Mouse (Mus musculus) CH12.LX (cell line): ENCODE results near the gene Lta. TPM values are rescaled to one million over a fixed set of nuclear protein-coding genes. Genes with fewer than 3 reads are reported as not detected.

ENCODE experiments used
- DNase-seq: peaks from one replicate; pipeline ENCODE4 v3.0.0-alpha.2; 2013; ENCODE audit errors: extremely low read depth
- H3K27ac ChIP-seq: 2 replicates; pipeline ENCODE4 v1.5.1; 2012; ENCODE audit warnings: low read depth, mild to moderate bottlenecking, control low read depth, moderate library complexity; ENCODE audit not compliant: insufficient read depth
- H3K27me3 ChIP-seq: replicated peaks from 2 replicates; pipeline ENCODE3; 2012; ENCODE audit warnings: inconsistent platforms
- H3K36me3 ChIP-seq, 2 experiments: replicated peaks in 1 of 2; 2 replicates each; pipeline versions ENCODE3 to v1.6.1; 2012; ENCODE audit warnings: inconsistent platforms in 1 of 2, low read length in 1 of 2, mild to moderate bottlenecking in 1 of 2, mixed read lengths in 1 of 2, moderate library complexity in 1 of 2; ENCODE audit not compliant: control insufficient read depth in 1 of 2, insufficient read depth in 1 of 2
- H3K4me1 ChIP-seq, 2 experiments: 2 replicates each; pipeline ENCODE4 v1.6.1; 2012; ENCODE audit warnings: inconsistent platforms in 1 of 2, moderate library complexity in 1 of 2; ENCODE audit not compliant: insufficient read depth in 2 of 2, control insufficient read depth in 1 of 2
- H3K4me2 ChIP-seq: 2 replicates; pipeline ENCODE4 v1.6.1; 2012; ENCODE audit warnings: low read depth, mild to moderate bottlenecking, control low read depth; ENCODE audit not compliant: poor library complexity, insufficient read depth, severe bottlenecking
- H3K4me3 ChIP-seq, 3 experiments: fragments of 150-350 bp in 1 of 3; sonication (generic) in 1 of 3; replicated peaks in 1 of 3; 2 replicates each; pipeline versions ENCODE3 to v1.5.1; 2011 to 2012; ENCODE audit warnings: low read depth in 2 of 3, low read length in 2 of 3, mild to moderate bottlenecking in 2 of 3, moderate library complexity in 2 of 3, control low read depth in 1 of 3, improper control_type of control experiment in 1 of 3, inconsistent platforms in 1 of 3, mixed read lengths in 1 of 3; ENCODE audit not compliant: poor library complexity in 1 of 3
- H3K79me2 ChIP-seq: replicated peaks from 2 replicates; pipeline ENCODE4 v1.6.1; 2012; ENCODE audit warnings: mild to moderate bottlenecking, moderate library complexity; ENCODE audit not compliant: control insufficient read depth, poor library complexity, insufficient read depth, severe bottlenecking; ENCODE audit errors: extremely low read depth
- H3K9ac ChIP-seq: 2 replicates; pipeline ENCODE4 v1.6.1; 2012; ENCODE audit warnings: low read depth, mild to moderate bottlenecking, control low read depth, moderate library complexity; ENCODE audit not compliant: insufficient read depth
- H3K9me3 ChIP-seq: replicated peaks from 2 replicates; pipeline ENCODE3; 2012; ENCODE audit warnings: low read length, inconsistent platforms, mixed read lengths
- BHLHE40 ChIP-seq: IDR thresholded peaks from 2 replicates; pipeline ENCODE4 v1.6.1; 2011; ENCODE audit warnings: mild to moderate bottlenecking, low read depth, low read length, improper control_type of control experiment
- CHD2 ChIP-seq: IDR thresholded peaks from 2 replicates; pipeline ENCODE4 v1.6.1; 2011; ENCODE audit warnings: low read length, improper control_type of control experiment
- CTCF ChIP-seq, 2 experiments: IDR thresholded peaks in 1 of 2; conservative IDR thresholded peaks in 1 of 2; 2 replicates each; pipeline ENCODE4 v1.5.1; 2011 to 2012; ENCODE audit warnings: low read depth in 2 of 2, low read length in 2 of 2, improper control_type of control experiment in 1 of 2, inconsistent platforms in 1 of 2, mild to moderate bottlenecking in 1 of 2, moderate library complexity in 1 of 2
- ELF1 ChIP-seq: IDR thresholded peaks from 2 replicates; pipeline ENCODE4 v1.6.1; 2014; ENCODE audit warnings: low read depth, mild to moderate bottlenecking, inconsistent platforms, low read length, improper control_type of control experiment
- ETS1 ChIP-seq: conservative IDR thresholded peaks from 2 replicates; pipeline ENCODE4 v1.6.1; 2012; ENCODE audit warnings: low read depth, mild to moderate bottlenecking, inconsistent platforms, low read length, improper control_type of control experiment, moderate library complexity
- GABPA ChIP-seq: IDR thresholded peaks from 2 replicates; pipeline ENCODE4 v1.6.1; 2012; ENCODE audit warnings: low read depth, low read length, improper control_type of control experiment, inconsistent platforms; ENCODE audit not compliant: insufficient replicate concordance
- JUND ChIP-seq: conservative IDR thresholded peaks from 2 replicates; pipeline ENCODE4 v1.6.1; 2011; ENCODE audit warnings: low read depth, low read length, improper control_type of control experiment
- KAT2A ChIP-seq: IDR thresholded peaks from 2 replicates; pipeline ENCODE4 v1.6.1; 2012; ENCODE audit warnings: low read length, improper control_type of control experiment, inconsistent platforms; ENCODE audit not compliant: insufficient replicate concordance
- MAFK ChIP-seq: IDR thresholded peaks from 2 replicates; pipeline ENCODE4 v1.6.1; 2011; ENCODE audit warnings: low read length, improper control_type of control experiment; ENCODE audit not compliant: insufficient replicate concordance
- MAX ChIP-seq: IDR thresholded peaks from 2 replicates; pipeline ENCODE4 v1.6.1; 2011; ENCODE audit warnings: low read length, improper control_type of control experiment
- MEF2A ChIP-seq: IDR thresholded peaks from 2 replicates; pipeline ENCODE4 v1.6.1; 2014; ENCODE audit warnings: low read depth, mild to moderate bottlenecking, inconsistent platforms, low read length, improper control_type of control experiment, borderline replicate concordance
- MXI1 ChIP-seq: IDR thresholded peaks from 2 replicates; pipeline ENCODE4 v1.6.1; 2011; ENCODE audit warnings: mild to moderate bottlenecking, low read depth, low read length, improper control_type of control experiment
- MYC ChIP-seq: IDR thresholded peaks from 2 replicates; pipeline ENCODE4 v1.6.1; 2011; ENCODE audit warnings: low read depth, mild to moderate bottlenecking, improper control_type of control experiment, low read length
- NELFE ChIP-seq: IDR thresholded peaks from 2 replicates; pipeline ENCODE4 v1.6.1; 2011; ENCODE audit warnings: low read depth, low read length, improper control_type of control experiment
- POLR2A ChIP-seq: IDR thresholded peaks from 2 replicates; pipeline ENCODE4 v1.6.1; 2011; ENCODE audit warnings: low read depth, mild to moderate bottlenecking, improper control_type of control experiment, low read length
- POLR2AphosphoS2 ChIP-seq: IDR thresholded peaks from 2 replicates; pipeline ENCODE4 v1.6.1; 2011; ENCODE audit warnings: low read depth, low read length, improper control_type of control experiment
- RAD21 ChIP-seq: IDR thresholded peaks from 2 replicates; pipeline ENCODE4 v1.6.1; 2011; ENCODE audit warnings: low read depth, mild to moderate bottlenecking, low read length, improper control_type of control experiment, moderate library complexity
- SIN3A ChIP-seq: IDR thresholded peaks from 2 replicates; pipeline ENCODE4 v1.6.1; 2012; ENCODE audit warnings: low read length, improper control_type of control experiment, inconsistent platforms
- SMC3 ChIP-seq: IDR thresholded peaks from 2 replicates; pipeline ENCODE4 v1.6.1; 2011; ENCODE audit warnings: low read depth, low read length, improper control_type of control experiment
- UBTF ChIP-seq: IDR thresholded peaks from 2 replicates; pipeline ENCODE4 v1.6.1; 2012; ENCODE audit warnings: low read depth, mild to moderate bottlenecking, inconsistent platforms, low read length, improper control_type of control experiment, moderate library complexity
- ZKSCAN1 ChIP-seq: IDR thresholded peaks from 2 replicates; pipeline ENCODE4 v1.6.1; 2012; ENCODE audit warnings: low read depth, inconsistent platforms, low read length, improper control_type of control experiment, borderline replicate concordance
- ZMIZ1 ChIP-seq: IDR thresholded peaks from 2 replicates; pipeline ENCODE4 v1.6.1; 2012; ENCODE audit warnings: low read depth, mild to moderate bottlenecking, inconsistent platforms, low read length, improper control_type of control experiment
- ZNF384 ChIP-seq: IDR thresholded peaks from 2 replicates; pipeline ENCODE4 v1.6.1; 2012; ENCODE audit warnings: low read depth, low read length, improper control_type of control experiment, inconsistent platforms
- dilution Hi-C: fragments of 300-500 bp; cut with MboI; formaldehyde crosslinking; loops from 2 replicates; pipeline ENCODE4 v1.14.3; 2020; ENCODE audit warnings: low sequenced_read_pairs; ENCODE audit not compliant: extremely low pct_unique_long_range_greater_than_20kb, extremely low pct_ligation_motif_present
- in situ Hi-C: fragments of 300-500 bp; cut with MboI; formaldehyde crosslinking; loops from 3 replicates; pipeline ENCODE4 v1.14.3; 2019; ENCODE audit warnings: low sequenced_read_pairs, low pct_ligation_motif_present, low pct_unique_long_range_greater_than_20kb, mixed read lengths
- polyA plus RNA-seq: library from polyadenylated mRNA; unstranded; fragments of >175 nt; gene quantifications from 2 replicates; pipeline ENCODE4 v1.2.1, GENCODE M21; 2012; ENCODE audit warnings: low read depth; ENCODE audit not compliant: insufficient read length
- total RNA-seq, 2 experiments: library from RNA; depleted of rRNA; stranded (reverse); fragments of 300-350 nt in 1 of 2; fragments of >200 nt in 1 of 2; gene quantifications; 2 replicates each; pipeline ENCODE4 v1.2.3; 2012 to 2014

Gene Lta
- total RNA-seq (2012; rRNA removed): 8.9 and 13.4 TPM in 2 replicates
- total RNA-seq (2014; rRNA removed): 18.9 and 19.6 TPM in 2 replicates
- 50.4 and 53.0 TPM in 2 replicates for polyA plus RNA-seq

- peak within 1 kb of the TSS; percentile 1; the same call in 1 of the 2 replicates for H3K9ac ChIP-seq
- H3K79me2 ChIP-seq: peaks cover 18% of the 10 kb centered on the region
- no peaks in the 10 kb centered on the region for H3K9me3 ChIP-seq
- no peaks in the 10 kb centered on the region for H3K27me3 ChIP-seq
- dilution Hi-C loops: no loop called here
- in situ Hi-C loops: no loop called here
- H3K36me3 ChIP-seq: peaks cover 3 to 7% of the 10 kb centered on the region in 2 experiments
- peaks cover 21 to 72% of the 10 kb centered on the region in 2 experiments for H3K4me1 ChIP-seq
- peak within 1 kb of the TSS; percentile 16; the same call in 1 of the 2 replicates for H3K27ac ChIP-seq
- DNase-seq: peak; percentile 69
- TF ChIP-seq ZMIZ1 (peak; percentile 18; the same call in 1 of the 2 replicates), CHD2 (peak; percentile 34; the same call in 1 of the 2 replicates), ZKSCAN1 (no peak), MAX (0 out of 2 replicates have a peak, but pooled peaks have one; percentile 17), MEF2A (0 out of 2 replicates have a peak, but pooled peaks have one; percentile 25), ELF1 (peak; percentile 58; the same call in 1 of the 2 replicates), ETS1 (peak; percentile 38; the same call in 1 of the 2 replicates), JUND (no peak; the same call in 1 of the 2 replicates), SIN3A (peak; percentile 29; the same call in 1 of the 2 replicates)
- peak within 1 kb of the TSS; percentile 18 to 51 (median 38) for H3K4me3 ChIP-seq
- H3K4me2 ChIP-seq: peak within 1 kb of the TSS; percentile 23
Measured at GRCm38 (mm10) chr17:35204494-35205379, at the start of gene Lta. Gene Lta, minus strand, starts transcription at chr17:35205351.

- no peaks in the 10 kb centered on the region for H3K79me2 ChIP-seq
- H3K4me2 ChIP-seq: no peak overlapping the region
- in situ Hi-C loops: loop anchor here (5.0 kb wide), 1 partner anchor 48 kb away; no protein-coding TSS in a partner anchor
- DNase-seq: peak; percentile 81
- peaks cover 5 to 9% of the 10 kb centered on the region in 2 experiments for H3K4me1 ChIP-seq
- peaks cover 4% of the 10 kb centered on the region for H3K27me3 ChIP-seq
- H3K27ac ChIP-seq: no peak overlapping the region
- H3K36me3 ChIP-seq: peaks cover 43 to 49% of the 10 kb centered on the region in 2 experiments
- no peak overlapping the region for H3K4me3 ChIP-seq
- TF ChIP-seq CTCF (conservative IDR thresholded peaks at IDR 0.05 in 1 of 2, IDR thresholded peaks at IDR 0.05 in 1 of 2; ENCODE audit: low read depth in 2 of 2, low read length in 2 of 2) (peak; percentile 94 to 97), MEF2A (no peak), BHLHE40 (peak; percentile 43; the same call in 1 of the 2 replicates), ZMIZ1 (no peak; the same call in 1 of the 2 replicates), GABPA (no peak), KAT2A (no peak), RAD21 (peak; percentile 62), MXI1 (peak; percentile 36; the same call in 1 of the 2 replicates), POLR2A (peak; percentile 26; the same call in 1 of the 2 replicates), NELFE (no peak), MYC (no peak), UBTF (no peak), CHD2 (no peak), MAFK (no peak), ZNF384 (no peak), POLR2AphosphoS2 (peak; percentile 92), SMC3 (peak; percentile 92)
- dilution Hi-C loops: no loop called here
- no peak overlapping the region for H3K9ac ChIP-seq
- H3K9me3 ChIP-seq: no peaks in the 10 kb centered on the region
Measured at GRCm38 (mm10) chr17:35254241-35255098, 49.3 kb upstream of the Lta start.
